Mouse (Mus musculus) neural tube, embryonic 15.5 days (tissue): Measurements from ENCODE around the gene Chrd. TPM values are rescaled to one million over a fixed set of nuclear protein-coding genes. Genes with fewer than 3 reads are reported as not detected.

Experiments
- ATAC-seq: fragments of 200-750 bp; cut with Nextera tagmentation; 2 replicates; pipeline ENCODE4 v1.8.0; 2017; ENCODE audit warnings: mild to moderate bottlenecking, moderate TSS enrichment, moderate library complexity; ENCODE audit not compliant: low FRiP score
- H3K27ac ChIP-seq: fragments of 300-500 bp; sonication (generic); replicated peaks from 2 replicates; pipeline ENCODE4 v1.5.1; 2015; ENCODE audit warnings: mild to moderate bottlenecking, inconsistent platforms
- H3K27me3 ChIP-seq: fragments of 300-500 bp; sonication (generic); replicated peaks from 2 replicates; pipeline ENCODE4 v1.6.1; 2015; ENCODE audit warnings: inconsistent platforms
- H3K36me3 ChIP-seq: fragments of 300-500 bp; sonication (generic); 2 replicates; pipeline ENCODE4 v1.6.1; 2015; ENCODE audit warnings: inconsistent platforms
- H3K4me1 ChIP-seq: fragments of 300-500 bp; sonication (generic); 2 replicates; pipeline ENCODE4 v1.6.1; 2015; ENCODE audit warnings: inconsistent platforms
- H3K4me2 ChIP-seq: fragments of 300-500 bp; sonication (generic); 2 replicates; pipeline ENCODE4 v1.6.1; 2015; ENCODE audit warnings: inconsistent platforms, mild to moderate bottlenecking, moderate library complexity
- H3K4me3 ChIP-seq: fragments of 300-500 bp; sonication (generic); replicated peaks from 2 replicates; pipeline ENCODE4 v1.5.1; 2015; ENCODE audit warnings: mild to moderate bottlenecking, inconsistent platforms
- H3K9ac ChIP-seq: fragments of 300-500 bp; sonication (generic); replicated peaks from 2 replicates; pipeline ENCODE4 v1.6.1; 2015; ENCODE audit warnings: mild to moderate bottlenecking, inconsistent platforms
- H3K9me3 ChIP-seq: fragments of 300-500 bp; sonication (generic); replicated peaks from 2 replicates; pipeline ENCODE4 v1.6.1; 2016; ENCODE audit warnings: inconsistent platforms
- WGBS: fragments of 180-500 bp; shearing (Covaris S2); methylation state at CpG from one replicate; pipeline ENCODE4 v1.1.7; 2015; ENCODE audit warnings: mixed read lengths; 5-methylcytosine and 5-hydroxymethylcytosine counted together
- polyA plus RNA-seq: library from polyadenylated mRNA; unstranded; fragments of >200 nt; fragmentation: Nextera tagmentation; extraction: Ambion mirVana; gene quantifications from 2 replicates; pipeline ENCODE4 v1.2.1, GENCODE M21; 2015

The Chrd gene
- polyA plus RNA-seq, 1 experiment from 2014 or later: 7.5 TPM

GRCm38 (mm10) chr16:20712889-20713288 is 20.0 kb upstream of the Chrd start:
- Histone ChIP-seq H3K4me2 (no peak overlapping the region), H3K4me3 (no peak overlapping the region), H3K9ac (no peak overlapping the region), H3K36me3 (peaks cover 33% of the 10 kb centered on the region), H3K4me1 (peaks cover 41% of the 10 kb centered on the region), H3K27ac (no peak overlapping the region), H3K27me3 (no peaks in the 10 kb centered on the region), H3K9me3 (no peaks in the 10 kb centered on the region)
- WGBS: 90% methylated on average over 7 of the region's 7 CpGs
- no peak for ATAC-seq

- Histone ChIP-seq H3K9me3 (no peaks in the 10 kb centered on the region), H3K27me3 (no peaks in the 10 kb centered on the region), H3K4me3 (peak overlapping the region; percentile 55), H3K36me3 (peaks cover 28% of the 10 kb centered on the region), H3K27ac (no peak overlapping the region), H3K4me2 (peak overlapping the region; percentile 95), H3K9ac (peak overlapping the region; percentile 63), H3K4me1 (peaks cover 50% of the 10 kb centered on the region)
- 30% methylated on average over 11 of the region's 11 CpGs for whole genome bisulfite sequencing
- no peak for ATAC-seq
Observed at GRCm38 (mm10) chr16:20714307-20715080, 18.4 kb upstream of the Chrd start.

GRCm38 (mm10) chr16:20715161-20715560 is 17.8 kb upstream of the Chrd start:
- peak overlapping the region; percentile 95 for H3K4me2 ChIP-seq
- H3K9me3 ChIP-seq: no peaks in the 10 kb centered on the region
- H3K36me3 ChIP-seq: peaks cover 29% of the 10 kb centered on the region
- peak overlapping the region; percentile 63 for H3K9ac ChIP-seq
- H3K27ac ChIP-seq: peak overlapping the region; percentile 94; the same call in 1 of the 2 replicates
- H3K4me3 ChIP-seq: peak overlapping the region; percentile 55
- no peak for ATAC-seq
- H3K27me3 ChIP-seq: no peaks in the 10 kb centered on the region
- WGBS: 68% methylated on average over 2 of the region's 2 CpGs
- peaks cover 50% of the 10 kb centered on the region for H3K4me1 ChIP-seq

- Histone ChIP-seq H3K36me3 (peaks cover 28% of the 10 kb centered on the region), H3K4me3 (peak overlapping the region; percentile 55), H3K4me2 (peak overlapping the region; percentile 95), H3K9me3 (no peaks in the 10 kb centered on the region), H3K27ac (peak overlapping the region; percentile 94), H3K4me1 (peaks cover 50% of the 10 kb centered on the region), H3K27me3 (no peaks in the 10 kb centered on the region), H3K9ac (peak overlapping the region; percentile 63)
- under 1% methylated on average over 12 of the region's 12 CpGs for WGBS
- ATAC-seq: no peak
Observed at GRCm38 (mm10) chr16:20715566-20715965, 17.4 kb upstream of the Chrd start.

GRCm38 (mm10) chr16:20715976-20716840 is 16.7 kb upstream of the Chrd start:
- peak overlapping the region; percentile 63 for H3K9ac ChIP-seq
- H3K36me3 ChIP-seq: peaks cover 24% of the 10 kb centered on the region
- peak overlapping the region; percentile 94 for H3K27ac ChIP-seq
- peaks cover 50% of the 10 kb centered on the region for H3K4me1 ChIP-seq
- H3K4me3 ChIP-seq: peak overlapping the region; percentile 55
- no peaks in the 10 kb centered on the region for H3K27me3 ChIP-seq
- H3K9me3 ChIP-seq: no peaks in the 10 kb centered on the region
- ATAC-seq: peak; percentile 75
- under 1% methylated on average over 66 of the region's 68 CpGs for WGBS
- H3K4me2 ChIP-seq: peak overlapping the region; percentile 95

GRCm38 (mm10) chr16:20716841-20717180 is 16.1 kb upstream of the Chrd start:
- H3K36me3 ChIP-seq: peaks cover 26% of the 10 kb centered on the region
- peaks cover 50% of the 10 kb centered on the region for H3K4me1 ChIP-seq
- ATAC-seq: peak; percentile 34; the same call in 1 of the 2 replicates
- H3K4me3 ChIP-seq: peak overlapping the region; percentile 55
- WGBS: 1% methylated on average over 8 of the region's 8 CpGs
- H3K27me3 ChIP-seq: no peaks in the 10 kb centered on the region
- H3K9me3 ChIP-seq: no peaks in the 10 kb centered on the region
- peak overlapping the region; percentile 95 for H3K4me2 ChIP-seq
- peak overlapping the region; percentile 94 for H3K27ac ChIP-seq
- H3K9ac ChIP-seq: peak overlapping the region; percentile 63

GRCm38 (mm10) chr16:20717181-20717977 is 15.5 kb upstream of the Chrd start, which contains the start of the genes Polr2h and Clcn2:
Gene Polr2h, plus strand, starts transcription at chr16:20717665.
Gene Clcn2, minus strand, starts transcription at chr16:20717746.
- peak within 1 kb of the TSS; percentile 95 for H3K4me2 ChIP-seq
- peak within 1 kb of the TSS; percentile 94 for H3K27ac ChIP-seq
- peak within 1 kb of the TSS; percentile 63 for H3K9ac ChIP-seq
- H3K4me3 ChIP-seq: peak within 1 kb of the TSS; percentile 55
- no peaks in the 10 kb centered on the region for H3K9me3 ChIP-seq
- ATAC-seq: peak; percentile 87
- H3K36me3 ChIP-seq: peaks cover 26% of the 10 kb centered on the region
- WGBS: under 1% methylated on average over 62 of the region's 62 CpGs
- peaks cover 50% of the 10 kb centered on the region for H3K4me1 ChIP-seq
- no peaks in the 10 kb centered on the region for H3K27me3 ChIP-seq

- Histone ChIP-seq H3K27me3 (no peaks in the 10 kb centered on the region), H3K36me3 (peaks cover 23% of the 10 kb centered on the region), H3K4me1 (peaks cover 46% of the 10 kb centered on the region), H3K4me3 (peak overlapping the region; percentile 55), H3K9me3 (no peaks in the 10 kb centered on the region), H3K9ac (peak overlapping the region; percentile 63), H3K27ac (peak overlapping the region; percentile 94), H3K4me2 (peak overlapping the region; percentile 95)
- peak; percentile 12 for ATAC-seq
- 3% methylated on average over 18 of the region's 18 CpGs for WGBS
Observed at GRCm38 (mm10) chr16:20717978-20718670, 14.8 kb upstream of the Chrd start.

- no peak for ATAC-seq
- H3K4me3 ChIP-seq: no peak overlapping the region
- H3K27me3 ChIP-seq: no peaks in the 10 kb centered on the region
- no peak overlapping the region for H3K9ac ChIP-seq
- H3K4me2 ChIP-seq: no peak overlapping the region
- peaks cover 18% of the 10 kb centered on the region for H3K4me1 ChIP-seq
- 90% methylated on average over 10 of the region's 10 CpGs for WGBS
- H3K9me3 ChIP-seq: no peaks in the 10 kb centered on the region
- no peak overlapping the region for H3K27ac ChIP-seq
- H3K36me3 ChIP-seq: peaks cover 23% of the 10 kb centered on the region
Observed at GRCm38 (mm10) chr16:20721808-20722207, 11.1 kb upstream of the Chrd start.

GRCm38 (mm10) chr16:20722736-20723135 is 10.2 kb upstream of the Chrd start:
- H3K4me3 ChIP-seq: no peak overlapping the region
- H3K36me3 ChIP-seq: peaks cover 23% of the 10 kb centered on the region
- H3K9me3 ChIP-seq: no peaks in the 10 kb centered on the region
- H3K4me1 ChIP-seq: peaks cover 12% of the 10 kb centered on the region
- H3K27ac ChIP-seq: no peak overlapping the region
- H3K9ac ChIP-seq: no peak overlapping the region
- no peak for ATAC-seq
- 80% methylated on average over 4 of the region's 4 CpGs for WGBS
- no peaks in the 10 kb centered on the region for H3K27me3 ChIP-seq
- H3K4me2 ChIP-seq: no peak overlapping the region
